Mouse (Mus musculus) stomach, postnatal 0 days (tissue): Measurements from ENCODE around the gene Ctnna2. TPM values are rescaled to one million over a fixed set of nuclear protein-coding genes. Genes with fewer than 3 reads are reported as not detected.
A peak's percentile ranks its signal among the peaks of the same experiment; 100 is the strongest.

Experiments
- ATAC-seq: fragments of 200-750 bp; cut with Nextera tagmentation; 2 replicates; pipeline ENCODE4 v1.8.0; 2017; ENCODE audit not compliant: low FRiP score, low TSS enrichment
- DNase-seq: peaks from one replicate; pipeline ENCODE4 v3.0.0-alpha.2; 2016; ENCODE audit warnings: low spot score
- H3K27ac ChIP-seq: fragments of 300-500 bp; sonication (generic); replicated peaks from 2 replicates; pipeline ENCODE4 v1.5.1; 2014; ENCODE audit warnings: mild to moderate bottlenecking, control low read depth
- H3K27me3 ChIP-seq: fragments of 300-500 bp; sonication (generic); 2 replicates; pipeline ENCODE4 v1.6.1; 2014; ENCODE audit warnings: low read length; ENCODE audit not compliant: control insufficient read depth, insufficient read depth
- H3K36me3 ChIP-seq: fragments of 300-500 bp; sonication (generic); 2 replicates; pipeline ENCODE4 v1.6.1; 2014; ENCODE audit warnings: low read length, mixed read lengths; ENCODE audit not compliant: control insufficient read depth, insufficient read depth
- H3K4me1 ChIP-seq: fragments of 300-500 bp; sonication (generic); replicated peaks from 2 replicates; pipeline ENCODE4 v1.6.1; 2014; ENCODE audit warnings: antibody characterized with exemption; ENCODE audit not compliant: control insufficient read depth, insufficient read depth
- H3K4me2 ChIP-seq: fragments of 300-500 bp; sonication (generic); replicated peaks from 2 replicates; pipeline ENCODE4 v1.6.1; 2014; ENCODE audit warnings: low read depth, mild to moderate bottlenecking, control low read depth, moderate library complexity
- H3K4me3 ChIP-seq: fragments of 300-500 bp; sonication (generic); 2 replicates; pipeline ENCODE4 v1.5.1; 2014; ENCODE audit warnings: low read depth, low read length, control low read depth
- H3K9ac ChIP-seq: fragments of 300-500 bp; sonication (generic); 2 replicates; pipeline ENCODE4 v1.6.1; 2014; ENCODE audit warnings: mild to moderate bottlenecking, low read length, control low read depth, mixed read lengths
- H3K9me3 ChIP-seq: fragments of 300-500 bp; sonication (generic); 2 replicates; pipeline ENCODE4 v1.6.1; 2016; ENCODE audit warnings: low read length; ENCODE audit not compliant: control insufficient read depth
- CTCF ChIP-seq: IDR thresholded peaks from 2 replicates; pipeline ENCODE4 v1.5.1; 2016; ENCODE audit warnings: antibody characterized with exemption, low read depth, mild to moderate bottlenecking, moderate library complexity
- EP300 ChIP-seq: optimal IDR thresholded peaks from 2 replicates; pipeline ENCODE3; 2016; ENCODE audit warnings: antibody characterized with exemption
- WGBS: fragments of 180-500 bp; shearing (Covaris S2); extraction: QIAGEN DNeasy Blood & Tissue Kit; methylation state at CpG from one replicate; pipeline ENCODE4 v1.1.7; 2014; 5-methylcytosine and 5-hydroxymethylcytosine counted together
- polyA plus RNA-seq: library from polyadenylated mRNA; unstranded; fragments of >200 nt; fragmentation: Nextera tagmentation; extraction: Ambion mirVana; gene quantifications from 2 replicates; pipeline ENCODE4 v1.2.1, GENCODE M21; 2015

Gene Ctnna2
- polyA plus RNA-seq, 1 experiment from 2014 or later = 1.9 TPM

- Histone ChIP-seq H3K4me3 (no peak overlapping the region), H3K4me2 (no peak overlapping the region), H3K9me3 (no peaks in the 10 kb centered on the region), H3K4me1 (no peaks in the 10 kb centered on the region), H3K27ac (no peak overlapping the region), H3K36me3 (no peaks in the 10 kb centered on the region), H3K27me3 (no peaks in the 10 kb centered on the region), H3K9ac (no peak overlapping the region)
- 74% methylated on average over 5 of the region's 5 CpGs for WGBS
- DNase-seq = no peak
- no peak for ATAC-seq
- TF ChIP-seq EP300 (no peak), CTCF (no peak)
These were observed 726.0 kb downstream of the Ctnna2 start for GRCm38 (mm10) chr6:77253480-77253879.

DNA sequence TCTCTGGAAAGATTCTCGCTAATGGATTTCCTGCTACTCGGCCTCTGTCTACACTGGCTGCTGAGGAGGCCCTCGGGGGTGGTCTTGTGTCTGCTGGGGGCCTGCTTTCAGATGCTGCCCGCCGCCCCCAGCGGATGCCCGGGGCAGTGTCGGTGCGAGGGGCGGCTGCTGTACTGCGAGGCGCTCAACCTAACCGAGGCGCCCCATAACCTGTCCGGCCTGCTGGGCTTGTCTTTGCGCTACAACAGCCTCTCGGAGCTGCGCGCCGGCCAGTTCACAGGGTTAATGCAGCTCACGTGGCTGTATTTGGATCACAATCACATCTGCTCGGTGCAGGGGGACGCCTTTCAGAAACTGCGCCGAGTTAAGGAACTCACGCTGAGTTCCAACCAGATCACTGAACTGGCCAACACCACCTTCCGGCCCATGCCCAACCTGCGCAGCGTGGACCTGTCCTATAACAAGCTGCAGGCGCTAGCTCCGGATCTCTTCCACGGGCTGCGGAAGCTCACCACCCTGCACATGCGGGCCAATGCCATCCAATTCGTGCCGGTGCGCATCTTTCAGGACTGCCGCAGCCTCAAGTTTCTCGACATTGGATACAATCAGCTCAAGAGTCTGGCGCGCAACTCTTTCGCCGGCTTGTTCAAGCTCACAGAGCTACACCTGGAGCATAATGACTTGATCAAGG is 735.8 kb downstream of the Ctnna2 start:
- Histone ChIP-seq H3K27ac (no peak overlapping the region), H3K9ac (no peak overlapping the region), H3K36me3 (no peaks in the 10 kb centered on the region), H3K4me1 (no peaks in the 10 kb centered on the region), H3K4me3 (peak overlapping the region; percentile 44), H3K4me2 (peak overlapping the region; percentile 81), H3K9me3 (no peaks in the 10 kb centered on the region), H3K27me3 (peaks cover 13% of the 10 kb centered on the region)
- no peak for TF ChIP-seq CTCF
- TF ChIP-seq EP300 = no peak
- DNase-seq (peak; percentile 19), ATAC-seq (0 out of 2 replicates have a peak, but pooled peaks have one; percentile 32)
- WGBS = under 1% methylated on average over 43 of the region's 43 CpGs

DNA sequence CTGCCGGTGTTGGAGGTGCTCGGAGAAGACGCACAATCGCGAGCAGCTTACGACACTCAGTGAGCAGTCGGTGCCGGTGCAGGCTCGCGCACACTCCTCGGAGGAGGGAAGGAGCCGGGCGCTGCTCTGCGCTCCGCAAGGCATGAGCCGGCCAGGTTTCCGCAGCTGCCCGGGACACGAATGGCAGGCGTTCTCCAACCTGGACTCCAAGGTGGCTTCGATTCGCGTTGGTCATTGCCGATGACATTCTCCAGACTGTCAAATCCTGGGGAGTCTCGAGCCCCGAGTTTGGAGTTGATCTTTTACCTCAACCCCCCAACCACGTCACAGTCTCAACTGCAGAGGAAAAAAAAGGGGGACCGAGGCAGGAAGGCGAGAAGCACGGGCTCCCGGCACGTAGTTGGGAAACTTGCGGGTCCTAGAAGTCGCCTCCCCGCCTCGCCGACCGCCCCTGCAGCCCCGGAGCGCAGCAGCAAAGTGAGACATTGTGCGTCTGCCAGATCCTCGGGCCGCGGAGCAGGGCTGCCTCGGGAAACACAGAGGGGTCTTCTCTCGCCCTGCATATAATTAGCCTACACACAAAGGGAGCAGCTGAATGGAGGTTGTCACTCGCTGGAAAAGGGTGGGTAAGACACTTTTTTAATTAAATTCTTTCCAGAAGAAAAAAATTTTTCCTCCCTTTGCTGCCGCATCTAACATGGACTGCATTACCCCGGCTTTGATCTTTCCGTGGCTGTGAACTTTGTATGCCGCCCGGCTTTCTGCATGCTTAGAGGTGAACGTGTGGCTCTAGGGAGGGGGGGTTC is 736.7 kb downstream of the Ctnna2 start, which contains the start of gene Lrrtm1:
TSS of gene Lrrtm1 (plus strand) at position 89 of the 806 bp plus-strand sequence.
- ATAC-seq = no peak; the same call in 1 of the 2 replicates
- H3K9ac ChIP-seq = 0 out of 2 replicates have a peak within 1 kb of the TSS, but pooled peaks have one; percentile 23

GRCm38 (mm10) chr6:77240426-77240825 is 739.1 kb downstream of the Ctnna2 start:
- no peak overlapping the region for H3K27ac ChIP-seq
- no peak for DNase-seq
- H3K4me3 ChIP-seq = no peak overlapping the region
- peaks cover 13% of the 10 kb centered on the region for H3K27me3 ChIP-seq
- H3K9ac ChIP-seq = no peak overlapping the region
- TF ChIP-seq CTCF (no peak), EP300 (no peak)
- no peaks in the 10 kb centered on the region for H3K9me3 ChIP-seq
- no peak overlapping the region for H3K4me2 ChIP-seq
- ATAC-seq = no peak
- WGBS = 3% methylated on average over 1 of the region's 1 CpGs
- H3K36me3 ChIP-seq = no peaks in the 10 kb centered on the region
- H3K4me1 ChIP-seq = no peaks in the 10 kb centered on the region

More for the DNA sequence above, 736.7 kb downstream of the Ctnna2 start, which contains the start of gene Lrrtm1:
- DNase-seq = peak; percentile 51
- H3K4me1 ChIP-seq = no peaks in the 10 kb centered on the region
- peaks cover 13% of the 10 kb centered on the region for H3K27me3 ChIP-seq
- under 1% methylated on average over 53 of the region's 53 CpGs for WGBS
- H3K27ac ChIP-seq = no peak within 1 kb of the TSS
- TF ChIP-seq EP300 (no peak), CTCF (peak; percentile 54)
- peak within 1 kb of the TSS; percentile 81 for H3K4me2 ChIP-seq
- no peaks in the 10 kb centered on the region for H3K9me3 ChIP-seq
- no peaks in the 10 kb centered on the region for H3K36me3 ChIP-seq
- peak within 1 kb of the TSS; percentile 44 for H3K4me3 ChIP-seq

DNA sequence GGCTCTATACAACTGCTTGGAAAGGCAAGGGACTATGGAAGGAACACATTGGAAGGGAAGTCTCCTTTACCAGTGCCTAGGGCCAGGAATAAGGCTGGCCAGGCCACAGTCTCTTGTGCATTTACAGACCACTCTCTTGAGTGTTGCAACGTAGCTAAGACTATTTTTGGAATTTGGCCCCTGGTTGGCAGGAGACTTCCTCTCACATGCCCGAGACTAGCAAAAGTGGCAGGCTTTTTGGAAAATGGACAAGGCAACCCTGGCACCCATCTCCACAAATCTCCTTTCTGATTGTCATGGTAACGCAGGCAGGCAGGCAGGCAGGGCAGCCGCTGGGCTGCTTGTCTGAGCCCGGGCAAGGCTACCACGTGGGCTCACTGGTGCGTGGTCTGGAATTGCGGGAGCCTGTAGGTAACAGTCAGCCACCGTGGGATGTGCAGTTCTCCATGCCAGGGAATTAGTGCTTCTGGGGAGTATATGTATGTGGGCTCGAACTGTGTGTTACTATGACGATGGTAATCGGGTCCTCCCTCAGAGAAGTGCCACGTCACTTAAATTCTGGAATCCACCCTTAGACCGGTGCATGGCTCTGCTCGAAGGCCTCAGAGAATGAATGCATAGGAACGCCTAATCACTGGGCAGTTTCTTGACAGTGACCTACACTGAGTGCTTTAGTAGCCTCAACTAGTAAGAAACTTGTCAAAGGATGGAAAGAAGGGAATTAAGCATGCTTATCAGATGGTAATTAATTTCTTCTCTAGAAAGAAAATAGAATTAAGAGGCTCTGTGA is 756.5 kb downstream of the Ctnna2 start:
- TF ChIP-seq CTCF = no peak
- TF ChIP-seq EP300 = no peak
- WGBS = 76% methylated on average over 16 of the region's 16 CpGs
- H3K27ac ChIP-seq = no peak overlapping the region
- H3K4me1 ChIP-seq = no peaks in the 10 kb centered on the region
- no peak overlapping the region for H3K4me2 ChIP-seq
- H3K36me3 ChIP-seq = no peaks in the 10 kb centered on the region
- H3K4me3 ChIP-seq = no peak overlapping the region
- no peak overlapping the region for H3K9ac ChIP-seq
- no peak for DNase-seq
- H3K9me3 ChIP-seq = no peaks in the 10 kb centered on the region
- H3K27me3 ChIP-seq = no peaks in the 10 kb centered on the region
- no peak for ATAC-seq
